Mouse (Mus musculus) midbrain, embryonic 16.5 days (tissue): Measurements from ENCODE around the gene Mlf2. TPM values are rescaled to one million over a fixed set of nuclear protein-coding genes. Genes with fewer than 3 reads are reported as not detected.

Experiments
- ATAC-seq: fragments of 200-750 bp; cut with Nextera tagmentation; 2 replicates; pipeline ENCODE4 v1.8.0; 2017; ENCODE audit warnings: moderate TSS enrichment
- H3K27ac ChIP-seq: fragments of 300-500 bp; sonication (generic); 2 replicates; pipeline ENCODE4 v1.5.1; 2014; ENCODE audit warnings: mild to moderate bottlenecking, low read length, mixed read lengths
- H3K27me3 ChIP-seq: fragments of 300-500 bp; sonication (generic); 2 replicates; pipeline ENCODE4 v1.6.1; 2014; ENCODE audit warnings: low read depth, low read length, mixed read lengths; ENCODE audit not compliant: control insufficient read depth, insufficient read depth
- H3K36me3 ChIP-seq: fragments of 300-500 bp; sonication (generic); 2 replicates; pipeline ENCODE4 v1.6.1; 2014; ENCODE audit warnings: mild to moderate bottlenecking, low read length, moderate library complexity, mixed read lengths; ENCODE audit not compliant: control insufficient read depth, insufficient read depth
- H3K4me1 ChIP-seq: fragments of 300-500 bp; sonication (generic); 2 replicates; pipeline ENCODE4 v1.6.1; 2014; ENCODE audit warnings: mild to moderate bottlenecking, low read length, mixed read lengths; ENCODE audit not compliant: control insufficient read depth, insufficient read depth
- H3K4me2 ChIP-seq: fragments of 300-500 bp; sonication (generic); 2 replicates; pipeline ENCODE4 v1.6.1; 2014; ENCODE audit warnings: mild to moderate bottlenecking, low read length, mixed read lengths
- H3K4me3 ChIP-seq: fragments of 300-500 bp; sonication (generic); 2 replicates; pipeline ENCODE4 v1.5.1; 2014; ENCODE audit warnings: low read depth, mild to moderate bottlenecking, low read length, moderate library complexity, mixed read lengths
- H3K9ac ChIP-seq: fragments of 300-500 bp; sonication (generic); 2 replicates; pipeline ENCODE4 v1.6.1; 2014; ENCODE audit warnings: low read depth, low read length, mixed read lengths
- H3K9me3 ChIP-seq: fragments of 300-500 bp; sonication (generic); replicated peaks from 2 replicates; pipeline ENCODE4 v1.6.1; 2014; ENCODE audit warnings: mild to moderate bottlenecking, low read length, mixed read lengths; ENCODE audit not compliant: control insufficient read depth, poor library complexity, severe bottlenecking
- WGBS: fragments of 180-500 bp; shearing (Covaris S2); extraction: QIAGEN DNeasy Blood & Tissue Kit; methylation state at CpG from one replicate; pipeline ENCODE4 v1.1.7; 2014; 5-methylcytosine and 5-hydroxymethylcytosine counted together
- polyA plus RNA-seq: library from polyadenylated mRNA; unstranded; fragments of >200 nt; fragmentation: Nextera tagmentation; extraction: Ambion mirVana; gene quantifications from 2 replicates; pipeline ENCODE4 v1.2.1, GENCODE M21; 2015

Gene Mlf2
- polyA plus RNA-seq: 543 and 556 TPM in 2 replicates

DNA sequence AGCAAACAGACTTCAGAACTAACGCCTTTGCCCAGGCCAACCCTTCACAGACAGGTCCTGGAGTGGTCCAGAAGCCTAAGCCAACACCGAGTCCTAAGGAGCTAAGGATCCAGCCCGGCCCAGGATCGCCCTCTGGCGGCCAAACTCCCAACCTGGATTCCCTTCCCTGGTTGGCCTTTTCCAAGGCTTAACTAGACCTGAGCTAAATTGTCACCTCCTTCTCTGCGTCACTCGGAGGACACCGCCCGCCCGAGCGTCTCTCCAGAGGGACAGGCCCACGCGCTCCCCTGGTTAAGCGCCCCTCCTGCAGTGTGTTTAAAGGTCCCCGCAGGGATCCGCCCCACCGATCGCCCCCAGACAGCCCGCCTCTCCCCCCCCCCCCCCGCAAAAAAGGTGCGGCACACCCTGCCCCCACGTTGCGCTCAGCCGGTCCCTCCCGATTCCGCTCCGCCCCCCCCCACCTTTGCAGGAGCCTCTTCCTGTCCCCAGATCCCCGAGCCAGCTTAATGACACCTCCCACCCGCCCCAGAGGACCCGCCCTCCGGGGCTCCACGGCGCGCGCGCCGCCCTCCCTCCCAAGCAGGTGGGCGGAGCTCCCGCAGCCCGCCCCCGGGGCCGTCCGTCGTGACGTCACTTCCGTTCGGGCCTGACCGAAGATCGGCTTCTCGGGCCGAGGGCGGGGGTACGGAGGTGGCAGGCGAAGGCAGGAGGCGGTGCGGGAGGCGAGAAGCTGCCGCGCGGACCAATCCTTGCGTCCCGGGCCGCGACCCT is at the start of gene Mlf2:
Mlf2 (plus strand) TSS at position 633 of the 771 bp plus-strand sequence.
- H3K27me3 ChIP-seq: no peaks in the 10 kb centered on the region
- peaks cover 17% of the 10 kb centered on the region for H3K4me1 ChIP-seq
- peak within 1 kb of the TSS; percentile 96 for H3K27ac ChIP-seq
- WGBS: 0% methylated on average over 29 of the region's 64 CpGs
- H3K4me3 ChIP-seq: peak within 1 kb of the TSS; percentile 95
- peak within 1 kb of the TSS; percentile 95 for H3K9ac ChIP-seq
- H3K4me2 ChIP-seq: peak within 1 kb of the TSS; percentile 93
- peaks cover 19% of the 10 kb centered on the region for H3K36me3 ChIP-seq
- no peaks in the 10 kb centered on the region for H3K9me3 ChIP-seq
- ATAC-seq: peak; percentile 95

- Histone ChIP-seq H3K9ac (no peak overlapping the region), H3K36me3 (no peaks in the 10 kb centered on the region), H3K9me3 (no peaks in the 10 kb centered on the region), H3K27ac (no peak overlapping the region), H3K27me3 (no peaks in the 10 kb centered on the region), H3K4me2 (no peak overlapping the region), H3K4me1 (no peaks in the 10 kb centered on the region), H3K4me3 (no peak overlapping the region)
- ATAC-seq: no peak
- WGBS: 88% methylated on average over 9 of the region's 9 CpGs
Observed at GRCm38 (mm10) chr6:124881821-124882220, 49.4 kb upstream of the Mlf2 start.

- Histone ChIP-seq H3K9ac (no peak overlapping the region), H3K9me3 (no peaks in the 10 kb centered on the region), H3K27me3 (no peaks in the 10 kb centered on the region), H3K4me3 (no peak overlapping the region), H3K4me2 (no peak overlapping the region), H3K27ac (no peak overlapping the region; the same call in 1 of the 2 replicates), H3K36me3 (no peaks in the 10 kb centered on the region), H3K4me1 (no peaks in the 10 kb centered on the region)
- no peak for ATAC-seq
- WGBS: 37% methylated on average over 6 of the region's 10 CpGs
Observed at GRCm38 (mm10) chr6:124883351-124883750, 47.8 kb upstream of the Mlf2 start.

- no peak overlapping the region for H3K4me2 ChIP-seq
- 75% methylated on average over 10 of the region's 10 CpGs for WGBS
- H3K36me3 ChIP-seq: no peaks in the 10 kb centered on the region
- ATAC-seq: no peak
- no peaks in the 10 kb centered on the region for H3K27me3 ChIP-seq
- H3K4me3 ChIP-seq: no peak overlapping the region
- no peak overlapping the region for H3K27ac ChIP-seq
- H3K4me1 ChIP-seq: no peaks in the 10 kb centered on the region
- no peaks in the 10 kb centered on the region for H3K9me3 ChIP-seq
- no peak overlapping the region for H3K9ac ChIP-seq
Observed at GRCm38 (mm10) chr6:124884714-124885500, 46.3 kb upstream of the Mlf2 start.

DNA sequence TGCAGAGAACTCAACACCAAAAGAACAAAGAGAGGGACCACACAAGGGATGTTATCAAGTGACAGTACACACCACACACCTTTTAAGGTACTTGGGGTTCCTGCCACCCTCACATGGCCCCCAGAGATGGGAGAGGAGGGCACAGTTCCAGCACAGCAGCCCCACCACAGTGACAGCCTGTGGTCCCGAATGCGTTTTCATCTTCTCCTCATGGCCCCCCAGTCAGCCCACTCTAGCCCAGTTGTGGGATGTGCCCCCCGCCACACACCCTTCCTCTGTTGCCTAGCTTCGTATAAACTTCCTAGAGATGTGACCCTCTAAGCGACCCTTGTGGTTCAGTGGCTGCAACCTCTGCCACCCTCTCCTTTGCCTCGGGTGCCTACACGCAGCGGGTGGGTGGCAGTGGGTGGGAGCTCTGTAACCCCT is 45.2 kb upstream of the Mlf2 start:
- 92% methylated on average over 8 of the region's 8 CpGs for WGBS

DNA sequence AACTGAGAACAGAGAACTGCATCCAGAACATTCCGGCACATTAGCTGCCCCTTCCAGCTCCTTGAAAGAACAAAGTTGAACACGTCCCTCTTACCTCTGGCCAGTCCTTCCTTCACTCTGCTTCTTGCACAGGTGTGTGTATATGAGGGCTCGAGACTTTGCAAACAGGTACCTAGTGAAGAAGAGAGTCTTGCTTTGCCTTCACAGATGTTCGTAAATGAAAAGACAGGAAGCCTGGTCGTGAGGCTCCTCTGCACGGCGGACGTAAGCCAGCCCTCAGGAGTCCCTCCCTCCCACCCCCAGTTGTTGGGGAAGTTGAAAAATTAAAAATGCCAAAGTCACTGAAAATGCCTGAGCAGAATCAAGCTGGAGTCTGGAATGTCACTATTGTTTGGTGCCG is 43.2 kb upstream of the Mlf2 start, which contains the start of gene Cd4:
Cd4 (minus strand) TSS at position 236 of the 400 bp plus-strand sequence.
- no peaks in the 10 kb centered on the region for H3K9me3 ChIP-seq
- no peak within 1 kb of the TSS for H3K4me2 ChIP-seq
- H3K9ac ChIP-seq: no peak within 1 kb of the TSS
- no peaks in the 10 kb centered on the region for H3K36me3 ChIP-seq
- H3K4me1 ChIP-seq: no peaks in the 10 kb centered on the region
- WGBS: 88% methylated on average over 9 of the region's 9 CpGs
- no peak for ATAC-seq
- no peaks in the 10 kb centered on the region for H3K27me3 ChIP-seq
- no peak within 1 kb of the TSS for H3K4me3 ChIP-seq
- H3K27ac ChIP-seq: no peak within 1 kb of the TSS

More for the DNA sequence above, 45.2 kb upstream of the Mlf2 start:
- H3K9me3 ChIP-seq: no peaks in the 10 kb centered on the region
- no peaks in the 10 kb centered on the region for H3K36me3 ChIP-seq
- ATAC-seq: no peak
- no peak overlapping the region for H3K4me3 ChIP-seq
- H3K27ac ChIP-seq: no peak overlapping the region
- H3K4me2 ChIP-seq: no peak overlapping the region
- H3K4me1 ChIP-seq: no peaks in the 10 kb centered on the region
- no peaks in the 10 kb centered on the region for H3K27me3 ChIP-seq
- H3K9ac ChIP-seq: no peak overlapping the region

DNA sequence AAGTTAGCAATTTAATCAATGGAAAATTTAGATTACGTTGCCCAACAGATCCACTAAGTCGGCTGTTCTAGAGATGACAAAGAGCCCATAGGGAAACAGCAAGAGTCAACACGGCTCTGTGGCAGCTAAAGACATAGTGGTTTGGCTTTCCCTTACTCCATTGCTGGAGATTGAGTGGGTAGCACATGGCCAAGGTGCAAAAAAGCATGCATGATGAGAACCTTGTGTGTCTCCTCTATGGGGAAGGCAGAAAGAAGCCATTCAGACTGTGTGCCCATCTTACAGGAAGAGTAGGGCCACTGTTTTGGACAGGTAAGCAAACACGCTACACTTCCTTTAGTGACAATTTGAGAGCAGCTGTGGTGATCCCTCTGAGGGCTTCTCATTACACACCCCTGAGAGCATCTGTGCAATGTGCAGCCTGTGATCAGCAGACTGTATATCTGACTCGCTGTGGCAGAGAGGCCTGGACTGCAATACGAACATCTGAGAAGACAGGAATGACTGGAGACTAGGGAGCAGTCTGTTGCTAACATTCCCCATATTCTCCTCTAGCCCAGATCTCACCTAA is 42.5 kb upstream of the Mlf2 start:
- H3K36me3 ChIP-seq: no peaks in the 10 kb centered on the region
- H3K27ac ChIP-seq: no peak overlapping the region
- no peak overlapping the region for H3K9ac ChIP-seq
- no peaks in the 10 kb centered on the region for H3K4me1 ChIP-seq
- no peak overlapping the region for H3K4me2 ChIP-seq
- no peaks in the 10 kb centered on the region for H3K27me3 ChIP-seq
- no peak for ATAC-seq
- H3K9me3 ChIP-seq: no peaks in the 10 kb centered on the region
- no peak overlapping the region for H3K4me3 ChIP-seq
- WGBS: 89% methylated on average over 6 of the region's 6 CpGs

GRCm38 (mm10) chr6:124890997-124891396 is 40.2 kb upstream of the Mlf2 start:
- 55% methylated on average over 6 of the region's 6 CpGs for WGBS
- no peak overlapping the region for H3K9ac ChIP-seq
- H3K27me3 ChIP-seq: no peaks in the 10 kb centered on the region

More at GRCm38 (mm10) chr6:124890997-124891396, 40.2 kb upstream of the Mlf2 start:
- Histone ChIP-seq H3K9me3 (no peaks in the 10 kb centered on the region), H3K4me1 (no peaks in the 10 kb centered on the region), H3K27ac (no peak overlapping the region), H3K36me3 (no peaks in the 10 kb centered on the region), H3K4me2 (no peak overlapping the region), H3K4me3 (no peak overlapping the region)
- no peak for ATAC-seq
